Mouse (Mus musculus) spleen, adult 10 weeks (tissue): Measurements from ENCODE around the gene Zfp534. TPM values are rescaled to one million over a fixed set of nuclear protein-coding genes. Genes with fewer than 3 reads are reported as not detected.

Experiments
- polyA plus RNA-seq: library from polyadenylated mRNA; stranded (reverse); fragments of 350-450 nt; fragmentation: Illumina TruSeq; extraction: RNeasy Lipid Tissue Mini Kit (QIAGEN cat#74804); gene quantifications from one replicate; pipeline ENCODE4 v1.2.3, GENCODE M21; 2015; ENCODE audit warnings: low replicate concordance; ENCODE audit not compliant: insufficient read depth

Zfp534 gene
- not detected for polyA plus RNA-seq

DNA sequence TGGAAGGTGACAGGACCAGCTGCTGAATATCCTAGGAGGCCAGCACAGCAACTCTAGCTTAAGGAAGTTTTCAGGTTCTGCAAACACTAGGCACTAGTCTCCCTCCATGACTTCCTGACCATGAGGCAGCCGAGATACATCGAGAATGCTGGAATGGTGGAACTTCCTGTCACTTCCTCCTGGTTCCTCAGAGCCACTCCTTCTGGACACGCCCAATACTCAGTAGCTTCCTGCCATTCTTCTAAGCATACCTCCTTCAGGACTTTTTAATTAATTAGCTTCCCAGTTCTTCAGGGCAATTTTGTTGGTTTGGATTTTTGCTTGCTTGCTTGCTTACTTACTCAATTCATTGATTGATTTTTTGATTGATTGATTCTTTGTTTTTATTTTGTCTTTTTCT, at the start of gene Zfp534:
Gene Zfp534, minus strand, starts transcription at position 101 of the 400 bp plus-strand sequence.

DNA sequence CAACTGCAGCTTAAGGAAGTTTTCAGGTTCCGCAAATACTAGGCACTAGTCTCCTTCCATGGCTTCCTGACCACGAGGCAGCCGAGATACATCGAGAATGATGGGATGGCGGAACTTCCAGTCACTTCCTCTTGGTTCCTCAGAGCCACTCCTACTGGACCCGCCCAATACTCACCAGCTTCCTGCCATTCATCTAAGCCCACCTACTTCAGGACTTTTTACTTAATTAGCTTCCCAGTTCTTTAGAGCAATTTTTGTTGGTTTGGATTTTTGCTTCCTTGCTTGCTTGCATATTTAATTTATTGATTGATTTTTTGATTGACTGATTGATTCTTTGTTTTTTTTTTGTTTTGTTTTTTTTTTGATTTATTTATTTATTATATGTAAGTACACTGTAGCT, 59.9 kb downstream of the Zfp534 start, which contains the start of gene Zfp979:
Gene Zfp979, minus strand, starts transcription at position 101 of the 400 bp plus-strand sequence.

Other genes with a start within 250 kb of the Zfp534 start
- gene Zfp982, start 210.1 kb downstream of the Zfp534 start, polyA plus RNA-seq = 3.9 TPM
- gene Gm16503, start 162.3 kb downstream of the Zfp534 start, polyA plus RNA-seq = 0.41 TPM
- 0.32 TPM for gene Zfp985, start 149.3 kb downstream of the Zfp534 start, polyA plus RNA-seq
- 2.7 TPM for gene Zfp979, start 60.0 kb downstream of the Zfp534 start, polyA plus RNA-seq
- gene Zfp984, start 107.2 kb upstream of the Zfp534 start, polyA plus RNA-seq = 66.8 TPM
- gene Zfp933, start 145.8 kb upstream of the Zfp534 start, polyA plus RNA-seq = 16.7 TPM
- 28.4 TPM for gene Miip, start 166.3 kb upstream of the Zfp534 start, polyA plus RNA-seq
- gene Fv1, start 166.4 kb upstream of the Zfp534 start, polyA plus RNA-seq = 18.5 TPM
- gene Mfn2, start 202.2 kb upstream of the Zfp534 start, polyA plus RNA-seq = 21.7 TPM
- 8.6 TPM for gene Plod1, start 234.2 kb upstream of the Zfp534 start, polyA plus RNA-seq
- gene 2510039O18Rik, start 238.3 kb upstream of the Zfp534 start, polyA plus RNA-seq = 15.4 TPM